Mouse (Mus musculus): ENCODE data around the gene Lin7c.
A peak's percentile ranks its signal among the peaks of the same experiment; 100 is the strongest.

Lin7c gene

GRCm38 (mm10) chr2:109917496-109918413 lies 27.1 kb downstream of the Lin7c start, which contains the start of gene Lgr4:
Gene Lgr4 (plus strand): TSS chr2:109917647.
- DNase-seq: peak; percentile 93

- DNase-seq: no peak
Measured at GRCm38 (mm10) chr2:109918592-109919262, 28.1 kb downstream of the Lin7c start.

GRCm38 (mm10) chr2:109920471-109920870 lies 29.8 kb downstream of the Lin7c start:
- no peak for DNase-seq

GRCm38 (mm10) chr2:109921298-109922035 lies 30.8 kb downstream of the Lin7c start:
- no peak for DNase-seq

GRCm38 (mm10) chr2:109922306-109922705 lies 31.7 kb downstream of the Lin7c start:
- DNase-seq: no peak

GRCm38 (mm10) chr2:109923031-109923430 lies 32.4 kb downstream of the Lin7c start:
- DNase-seq: no peak

GRCm38 (mm10) chr2:109923945-109924344 lies 33.3 kb downstream of the Lin7c start:
- no peak for DNase-seq

- no peak for DNase-seq
Measured at GRCm38 (mm10) chr2:109926984-109927383, 36.3 kb downstream of the Lin7c start.

- DNase-seq: no peak
Measured at GRCm38 (mm10) chr2:109927446-109927845, 36.8 kb downstream of the Lin7c start.

- no peak for DNase-seq
Measured at GRCm38 (mm10) chr2:109927876-109928275, 37.2 kb downstream of the Lin7c start.

- no peak for DNase-seq
Measured at GRCm38 (mm10) chr2:109928791-109929190, 38.1 kb downstream of the Lin7c start.

GRCm38 (mm10) chr2:109929256-109929655 lies 38.6 kb downstream of the Lin7c start:
- no peak for DNase-seq

GRCm38 (mm10) chr2:109930366-109930765 lies 39.7 kb downstream of the Lin7c start:
- DNase-seq: no peak

- no peak for DNase-seq
Measured at GRCm38 (mm10) chr2:109930771-109931170, 40.1 kb downstream of the Lin7c start.

GRCm38 (mm10) chr2:109931978-109932780 lies 41.5 kb downstream of the Lin7c start:
- DNase-seq: no peak

- DNase-seq: no peak
Measured at GRCm38 (mm10) chr2:109933151-109933550, 42.5 kb downstream of the Lin7c start.

GRCm38 (mm10) chr2:109934086-109934485 lies 43.4 kb downstream of the Lin7c start:
- DNase-seq: no peak

GRCm38 (mm10) chr2:109935194-109935593 lies 44.5 kb downstream of the Lin7c start:
- no peak for DNase-seq

GRCm38 (mm10) chr2:109935754-109936409 lies 45.2 kb downstream of the Lin7c start:
- DNase-seq: no peak

GRCm38 (mm10) chr2:109936410-109936755 lies 45.7 kb downstream of the Lin7c start:
- no peak for DNase-seq

GRCm38 (mm10) chr2:109941973-109942444 lies 51.4 kb downstream of the Lin7c start:
- DNase-seq: no peak
